Mouse (Mus musculus) spleen, adult 12 weeks (tissue): ENCODE data around the gene Fastk.

Experiments
- DNase-seq: peaks from one replicate; pipeline ENCODE4 v3.0.0; 2022; ENCODE audit warnings: low spot score

The Fastk gene

DNA sequence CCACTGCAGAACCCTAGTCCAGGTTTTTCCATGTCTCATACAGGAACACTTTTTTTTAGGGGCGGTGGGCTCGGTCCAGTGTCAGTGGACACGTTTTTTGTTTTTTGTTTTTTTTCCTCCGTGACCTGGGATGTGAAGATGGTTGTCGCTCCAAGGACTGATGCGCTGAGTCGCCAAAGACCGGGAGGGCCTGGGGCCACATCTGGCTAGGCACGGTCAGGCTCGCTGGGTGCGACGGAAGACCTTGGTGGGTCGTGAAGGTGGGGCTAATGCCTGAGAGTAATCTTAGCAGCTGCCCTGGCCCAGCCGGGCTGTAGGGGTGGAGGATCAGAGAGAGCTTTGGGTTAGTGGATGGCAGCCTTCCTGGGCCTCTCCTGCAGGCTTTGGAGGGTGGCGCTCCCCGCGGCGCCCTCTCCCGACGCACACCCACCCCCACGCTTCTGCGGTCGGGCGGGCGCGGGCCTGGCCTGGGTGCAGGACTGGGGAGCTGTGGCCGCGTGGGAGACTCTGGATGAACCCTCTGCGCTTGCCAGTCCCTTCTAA lies 7.7 kb upstream of the Fastk start:
- peak; percentile 27 for DNase-seq

GRCm38 (mm10) chr5:24452030-24452690 lies 7.1 kb upstream of the Fastk start, which contains the start of gene Agap3:
TSS of gene Agap3 (plus strand) at chr5:24452177.
- DNase-seq: no peak

GRCm38 (mm10) chr5:24451264-24452029 lies 6.4 kb upstream of the Fastk start:
- peak; percentile 70 for DNase-seq

- DNase-seq: peak; percentile 73
Observed at GRCm38 (mm10) chr5:24447624-24448298, 2.7 kb upstream of the Fastk start, which contains the start of gene Tmub1. TSS of gene Tmub1 (minus strand) at chr5:24447854.

DNA sequence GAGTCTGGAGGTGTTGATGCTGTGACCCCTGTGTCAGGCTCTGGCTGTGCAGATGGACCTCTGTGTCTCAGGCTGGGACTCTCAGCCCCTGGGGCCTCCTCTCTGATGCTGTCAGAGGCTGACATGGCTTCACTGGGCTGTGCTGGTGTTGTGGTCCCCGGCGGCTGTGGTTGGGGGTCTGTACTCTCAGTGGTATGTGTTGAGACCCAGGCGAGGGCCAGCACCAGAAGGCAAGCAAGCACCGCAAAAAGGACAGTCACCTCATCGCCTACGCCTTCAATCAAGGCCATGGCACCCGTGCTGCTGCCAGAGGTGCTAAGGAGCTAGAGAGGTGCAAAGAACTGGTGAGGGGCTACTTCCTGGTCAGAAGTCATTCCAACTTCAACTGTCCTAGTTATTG lies 1.5 kb upstream of the Fastk start:
- no peak for DNase-seq

GRCm38 (mm10) chr5:24445428-24446080 lies 467 bp upstream of the Fastk start:
- no peak for DNase-seq

- no peak for DNase-seq
Observed at GRCm38 (mm10) chr5:24443927-24444326, 1.2 kb downstream of the Fastk start.

DNA sequence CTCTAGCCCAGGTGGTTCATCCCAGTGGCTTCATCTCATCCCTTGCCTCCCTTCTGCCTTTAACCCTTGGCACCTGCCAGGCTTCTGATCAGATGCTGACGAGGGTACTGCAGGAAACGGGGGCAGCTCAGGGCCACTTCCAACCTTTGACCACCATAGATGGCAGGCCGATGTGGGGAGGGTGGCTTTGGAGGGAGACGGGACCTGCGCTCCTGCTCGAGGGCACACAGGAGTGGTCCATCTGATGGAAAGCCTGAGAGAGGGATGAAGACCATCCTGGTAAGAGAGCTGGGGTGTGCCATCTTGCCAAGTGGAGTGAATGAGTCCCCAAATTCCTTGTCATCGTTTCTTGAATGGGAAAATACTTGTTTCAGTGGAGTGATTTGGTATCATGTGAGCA lies 1.9 kb downstream of the Fastk start:
- no peak for DNase-seq

GRCm38 (mm10) chr5:24442029-24442428 lies 3.1 kb downstream of the Fastk start:
- no peak for DNase-seq

GRCm38 (mm10) chr5:24441187-24441586 lies 3.9 kb downstream of the Fastk start:
- no peak for DNase-seq

DNA sequence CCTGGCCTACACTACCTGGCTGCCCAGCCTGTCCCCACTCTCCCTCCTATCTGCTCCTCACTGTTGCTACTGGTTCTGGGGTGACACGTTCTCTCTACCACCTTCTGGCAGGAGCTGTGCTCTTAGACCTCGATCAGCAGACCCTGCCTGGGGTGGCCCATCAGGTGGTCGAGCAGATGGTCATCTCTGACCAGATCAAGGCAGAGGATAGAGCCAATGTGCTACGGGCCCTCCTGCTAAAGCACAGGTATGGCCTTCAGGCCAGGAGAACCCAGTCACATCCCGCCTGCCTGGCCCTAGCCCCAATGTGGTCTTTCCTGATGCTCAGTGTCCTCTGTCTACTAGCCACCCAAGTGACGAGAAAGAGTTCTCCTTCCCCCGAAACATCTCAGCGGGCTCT lies 11.1 kb downstream of the Fastk start:
- no peak for DNase-seq

DNA sequence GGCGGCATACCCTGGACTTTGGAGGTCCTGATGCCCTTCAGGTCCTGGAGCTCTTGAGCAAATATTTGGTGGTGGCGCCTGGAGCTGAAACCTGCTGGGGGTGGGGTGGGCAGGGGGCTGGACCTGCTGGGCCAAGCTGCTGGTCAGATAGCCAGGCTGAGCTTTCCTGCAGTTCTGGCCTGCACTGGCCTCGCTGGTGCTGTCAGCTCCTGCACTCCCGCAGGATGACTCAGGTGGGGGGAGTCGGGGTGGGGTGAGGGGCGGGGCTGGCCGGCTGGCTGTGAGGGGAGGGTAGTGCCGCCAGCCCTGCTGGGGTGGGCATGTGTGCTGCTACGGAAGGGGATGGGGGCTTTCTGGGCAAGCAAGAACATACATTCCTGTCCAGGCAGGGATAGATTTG lies 16.5 kb downstream of the Fastk start:
- DNase-seq: no peak

DNA sequence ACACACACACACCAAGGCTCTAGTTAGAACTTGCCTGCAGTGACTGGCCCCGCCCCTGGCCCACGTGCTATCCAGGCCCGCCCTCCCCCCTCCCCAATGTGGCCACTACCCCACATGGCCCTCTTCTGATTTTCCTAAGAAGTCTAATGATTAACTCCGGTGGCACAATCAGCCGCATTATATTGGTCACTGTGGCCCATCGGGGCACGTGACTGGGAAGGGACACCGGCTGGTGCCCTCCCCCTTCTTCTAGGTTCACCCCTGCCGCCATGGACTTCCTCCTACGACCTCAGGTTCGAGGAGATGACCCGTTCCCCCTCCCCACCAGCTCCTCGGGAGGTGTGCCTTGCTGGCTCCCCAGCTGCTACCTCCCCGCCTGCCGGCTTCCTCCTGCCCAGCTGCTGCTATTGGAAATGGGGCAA lies 17.1 kb downstream of the Fastk start:
- DNase-seq: no peak

- no peak for DNase-seq
Observed at GRCm38 (mm10) chr5:24427285-24427633, 17.8 kb downstream of the Fastk start.

DNA sequence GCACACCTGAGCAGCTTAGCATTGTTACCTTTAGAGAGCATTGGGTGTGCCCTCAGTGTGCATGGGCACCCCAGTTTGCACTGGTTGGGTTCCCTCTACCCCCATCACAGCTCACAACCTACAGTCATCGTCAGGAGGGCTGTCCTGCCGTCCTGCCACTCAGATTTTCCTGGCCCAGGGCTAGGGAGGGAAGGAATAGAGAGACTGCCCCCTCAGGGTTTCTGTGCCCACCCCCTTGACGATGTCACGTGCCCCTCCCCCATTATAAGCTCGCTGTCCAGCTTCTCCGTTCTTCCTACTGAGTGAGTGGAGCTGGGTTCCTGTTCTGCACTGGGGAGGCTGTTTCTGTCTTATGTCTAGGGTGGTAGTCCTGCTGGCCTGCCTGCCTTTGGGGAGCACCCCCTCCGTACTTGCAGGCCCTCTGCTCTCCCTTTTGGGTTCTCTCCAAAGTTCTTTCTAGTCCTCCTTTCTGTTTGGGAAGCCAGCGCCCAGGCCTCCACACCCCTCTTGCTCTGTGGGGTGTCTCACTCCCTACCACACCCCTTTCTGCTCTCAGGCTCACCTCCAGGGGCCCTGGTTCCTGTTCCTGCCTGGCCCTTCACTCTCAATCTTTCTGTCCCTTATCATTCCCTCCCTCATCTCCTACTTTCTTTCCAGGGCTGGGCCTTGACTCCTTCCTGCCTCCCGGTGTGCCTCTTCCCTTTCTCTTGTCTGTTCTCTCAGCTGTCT lies 18.4 kb downstream of the Fastk start:
- no peak for DNase-seq

GRCm38 (mm10) chr5:24426037-24426432 lies 19.1 kb downstream of the Fastk start:
- DNase-seq: no peak

DNA sequence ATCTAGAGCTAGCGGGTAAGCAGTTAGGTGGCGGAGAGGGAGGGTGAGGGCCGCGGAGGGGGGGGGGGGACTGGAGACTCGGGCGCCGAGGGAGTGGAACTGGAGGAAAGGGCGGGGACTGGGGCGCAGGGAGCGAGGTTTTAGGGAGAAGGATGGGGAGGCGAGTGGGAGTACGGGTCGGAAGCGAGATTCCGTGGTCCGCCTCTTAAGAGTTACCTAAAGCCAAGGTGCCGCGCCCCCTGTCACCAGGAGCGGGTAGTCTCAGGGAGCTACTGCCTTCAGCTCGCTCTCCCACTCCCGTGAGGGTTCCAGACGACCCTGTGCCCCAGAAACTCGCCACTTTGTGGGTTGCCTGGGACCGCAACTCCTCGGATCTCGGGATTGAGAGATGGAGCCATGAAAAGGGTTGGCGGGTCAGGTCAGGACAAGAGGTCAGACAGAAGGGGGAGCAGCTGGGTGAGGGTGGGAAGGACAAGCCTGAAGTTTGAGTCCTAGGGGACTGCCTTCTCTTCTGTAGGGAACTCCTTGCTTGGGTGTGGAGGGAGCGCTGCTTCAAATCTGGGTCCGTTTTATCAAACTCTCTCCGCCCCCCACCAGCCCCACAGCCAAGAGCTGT lies 19.6 kb downstream of the Fastk start:
- no peak for DNase-seq

- peak; percentile 78 for DNase-seq
Observed at GRCm38 (mm10) chr5:24424861-24425411, 20.2 kb downstream of the Fastk start.

GRCm38 (mm10) chr5:24424004-24424781 lies 20.9 kb downstream of the Fastk start:
- no peak for DNase-seq
